Mouse (Mus musculus) bone marrow macrophage, adult 2 months (primary cell): Measurements from ENCODE around the gene Atxn7.
"Not testable (repeated sequence)": the region's sequence is repeated elsewhere in the genome, so short reads cannot be mapped to it uniquely, and the experiment has no call there.

Source experiments
- CTCF ChIP-seq: IDR thresholded peaks from 2 replicates; pipeline ENCODE4 v1.5.1; 2012; ENCODE audit warnings: low read depth, mild to moderate bottlenecking, low read length, moderate library complexity
- POLR2A ChIP-seq: IDR thresholded peaks from 2 replicates; pipeline ENCODE4 v1.6.1; 2012; ENCODE audit warnings: mild to moderate bottlenecking, low read depth, low read length, borderline replicate concordance

DNA sequence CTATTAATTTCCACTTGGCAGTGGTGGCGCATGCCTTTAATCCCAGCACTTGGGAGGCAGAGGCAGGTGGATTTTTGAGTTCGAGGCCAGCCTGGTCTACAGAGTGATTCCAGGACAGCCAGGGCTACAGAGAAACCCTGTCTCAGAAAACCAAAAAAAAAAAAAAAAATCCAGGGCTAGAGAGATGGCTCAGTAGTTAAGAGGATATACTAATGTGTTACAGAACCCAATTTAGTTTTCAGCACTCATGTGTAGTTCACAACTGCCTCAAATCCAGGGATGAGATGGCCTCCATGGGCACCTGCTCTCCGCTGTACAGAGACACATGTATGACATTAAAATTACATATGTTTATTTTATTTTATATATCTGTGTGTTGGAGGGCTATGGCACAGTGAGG lies 9.1 kb upstream of the Atxn7 start:
- not testable (repeated sequence) for TF ChIP-seq CTCF, POLR2A
